Mouse (Mus musculus) brain, embryonic 14.5 days (tissue): Measurements from ENCODE around the gene Smap1.

Source experiments
- CTCF ChIP-seq: fragments of 200-500 bp; IDR thresholded peaks from 2 replicates; pipeline ENCODE4 v1.5.1; 2012; ENCODE audit warnings: inconsistent platforms, mild to moderate bottlenecking, moderate library complexity, borderline replicate concordance; ENCODE audit not compliant: insufficient read depth, insufficient read length; ENCODE audit errors: extremely low read depth
- POLR2A ChIP-seq: fragments of 200-500 bp; IDR thresholded peaks from 2 replicates; pipeline ENCODE4 v1.6.1; 2012; ENCODE audit warnings: mild to moderate bottlenecking, inconsistent platforms, borderline replicate concordance; ENCODE audit not compliant: poor library complexity, insufficient read depth, insufficient read length, severe bottlenecking; ENCODE audit errors: extremely low read depth

- no peak for TF ChIP-seq CTCF
- TF ChIP-seq POLR2A: no peak
Observed at GRCm38 (mm10) chr1:23846044-23846680, 76.0 kb downstream of the Smap1 start.
